Mouse (Mus musculus) lung, postnatal 0 days (tissue): Measurements from ENCODE around the gene Wfdc3.

ENCODE experiments used
- CTCF ChIP-seq: IDR thresholded peaks from 2 replicates; pipeline ENCODE4 v1.5.1; 2016; ENCODE audit warnings: antibody characterized with exemption, mild to moderate bottlenecking
- EP300 ChIP-seq: IDR thresholded peaks from 2 replicates; pipeline ENCODE4 v1.6.1; 2016; ENCODE audit warnings: antibody characterized with exemption, mild to moderate bottlenecking, control low read depth

DNA sequence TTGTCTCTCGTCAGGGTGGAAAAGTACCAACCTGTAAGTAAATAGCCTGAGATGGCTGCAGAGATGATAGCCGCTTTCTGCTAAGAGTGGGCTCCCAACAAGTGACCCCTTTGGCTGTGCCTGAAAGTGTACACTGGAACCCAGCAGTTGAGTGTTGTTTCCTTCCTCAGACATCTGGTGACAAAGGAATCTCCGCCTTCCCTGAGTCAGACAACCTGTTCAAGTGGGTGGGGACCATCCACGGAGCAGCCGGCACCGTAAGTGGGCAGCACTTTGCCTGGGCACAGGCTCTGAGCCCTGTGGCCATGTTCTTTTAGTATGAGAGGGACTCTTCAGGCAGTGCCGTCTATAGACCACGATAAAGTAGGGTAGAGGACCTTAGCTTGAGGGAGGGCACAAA lies 25.4 kb upstream of the Wfdc3 start:
- TF ChIP-seq CTCF (no peak), EP300 (no peak)
